Mouse (Mus musculus): ENCODE measurements around the gene Arhgef39.
"Not testable (repeated sequence)": the region's sequence is repeated elsewhere in the genome, so short reads cannot be mapped to it uniquely, and the experiment has no call there.

DNA sequence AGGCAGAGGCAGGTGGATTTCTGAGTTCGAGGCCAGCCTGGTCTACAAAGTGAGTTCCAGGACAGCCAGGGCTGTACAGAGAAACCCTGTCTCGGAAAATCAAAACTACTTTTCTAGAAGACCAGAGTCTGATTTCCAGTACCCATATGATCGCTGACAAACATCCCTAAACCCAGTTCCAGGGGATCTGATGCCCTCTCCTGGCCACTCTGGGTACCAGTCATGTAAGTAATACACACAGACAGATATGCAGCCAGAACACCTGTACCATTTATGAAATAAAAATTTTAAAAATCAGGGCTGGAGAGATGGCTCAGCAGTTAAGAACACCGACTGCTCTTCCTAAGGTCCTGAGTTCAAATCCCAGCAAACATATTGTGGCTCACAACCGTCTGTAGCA lies 13.8 kb downstream of the Arhgef39 start:
- TF ChIP-seq CTCF (conservative IDR thresholded peaks at IDR 0.05; ENCODE audit: insufficient read depth, insufficient read length, low read depth, low read length) = 0 out of 2 replicates have a peak, but pooled peaks have one; percentile 3
- not testable (repeated sequence) for TF ChIP-seq POLR2A (IDR thresholded peaks at IDR 0.05; ENCODE audit: low read depth, low read length)

Data from kidney, adult 2 months (tissue).